Mouse (Mus musculus) brain, embryonic 14.5 days (tissue): ENCODE measurements at regions not wholly inside any gene's neighbourhood (a gene's known extent, or its start where the extent isn't known, plus 50 kb on each side); places are given as distances from the start of the nearest gene placed in this dataset.
A peak's percentile ranks its signal among the peaks of the same experiment; 100 is the strongest.

Experiments
- DNase-seq: peaks from one replicate; pipeline ENCODE4 v3.0.0-alpha.2; 2011; ENCODE audit warnings: low read depth
- CTCF ChIP-seq: fragments of 200-500 bp; IDR thresholded peaks from 2 replicates; pipeline ENCODE4 v1.5.1; 2012; ENCODE audit warnings: inconsistent platforms, mild to moderate bottlenecking, moderate library complexity, borderline replicate concordance; ENCODE audit not compliant: insufficient read depth, insufficient read length; ENCODE audit errors: extremely low read depth
- POLR2A ChIP-seq: fragments of 200-500 bp; IDR thresholded peaks from 2 replicates; pipeline ENCODE4 v1.6.1; 2012; ENCODE audit warnings: mild to moderate bottlenecking, inconsistent platforms, borderline replicate concordance; ENCODE audit not compliant: poor library complexity, insufficient read depth, insufficient read length, severe bottlenecking; ENCODE audit errors: extremely low read depth

- no peak for DNase-seq
- TF ChIP-seq POLR2A = no peak
- no peak for TF ChIP-seq CTCF
These were observed 244.5 kb downstream of the Mreg start for GRCm38 (mm10) chr1:71967574-71968104.

- DNase-seq = no peak
- no peak for TF ChIP-seq POLR2A
- TF ChIP-seq CTCF = no peak
These were observed 247.5 kb downstream of the Mreg start for GRCm38 (mm10) chr1:71964450-71965126.

GRCm38 (mm10) chr1:71956940-71957339 lies 255.2 kb downstream of the Mreg start:
- DNase-seq = no peak
- TF ChIP-seq POLR2A (no peak), CTCF (no peak)

- TF ChIP-seq POLR2A (no peak), CTCF (no peak)
These were observed 256.8 kb downstream of the Mreg start for GRCm38 (mm10) chr1:71955331-71955730.

GRCm38 (mm10) chr1:71953292-71953691 lies 258.8 kb downstream of the Mreg start:
- DNase-seq = no peak

More at GRCm38 (mm10) chr1:71955331-71955730, 256.8 kb downstream of the Mreg start:
- DNase-seq = no peak

GRCm38 (mm10) chr1:71949549-71949948 lies 262.6 kb downstream of the Mreg start:
- no peak for DNase-seq
- no peak for TF ChIP-seq CTCF
- no peak for TF ChIP-seq POLR2A

More at GRCm38 (mm10) chr1:71953292-71953691, 258.8 kb downstream of the Mreg start:
- TF ChIP-seq POLR2A (no peak), CTCF (no peak)

- no peak for DNase-seq
- TF ChIP-seq CTCF = no peak
- TF ChIP-seq POLR2A = no peak
These were observed 263.4 kb downstream of the Mreg start for GRCm38 (mm10) chr1:71948686-71949085.

- no peak for TF ChIP-seq POLR2A
- TF ChIP-seq CTCF = no peak
- no peak for DNase-seq
These were observed 264.6 kb downstream of the Mreg start for GRCm38 (mm10) chr1:71947506-71947905.

- no peak for DNase-seq
- TF ChIP-seq POLR2A (no peak), CTCF (no peak)
These were observed 265.2 kb downstream of the Mreg start for GRCm38 (mm10) chr1:71946911-71947310.

GRCm38 (mm10) chr1:71945070-71945469 lies 267.0 kb downstream of the Mreg start:
- peak; percentile 11 for DNase-seq

GRCm38 (mm10) chr1:71944531-71944930 lies 267.6 kb downstream of the Mreg start:
- no peak for TF ChIP-seq CTCF
- no peak for TF ChIP-seq POLR2A
- no peak for DNase-seq

More at GRCm38 (mm10) chr1:71945070-71945469, 267.0 kb downstream of the Mreg start:
- TF ChIP-seq POLR2A (no peak), CTCF (no peak)

- DNase-seq = no peak
- TF ChIP-seq POLR2A (no peak), CTCF (no peak)
These were observed 270.0 kb downstream of the Mreg start for GRCm38 (mm10) chr1:71942145-71942544.

- no peak for TF ChIP-seq POLR2A
- peak; percentile 7 for DNase-seq
These were observed 270.4 kb downstream of the Mreg start for GRCm38 (mm10) chr1:71941688-71942087.
